Mouse (Mus musculus): ENCODE measurements around the gene Ube2e1. TPM values are rescaled to one million over a fixed set of nuclear protein-coding genes. Genes with fewer than 3 reads are reported as not detected.
"Not testable (repeated sequence)": the region's sequence is repeated elsewhere in the genome, so short reads cannot be mapped to it uniquely, and the experiment has no call there.

Gene Ube2e1
- polyA plus RNA-seq, 1 experiment from 2014 or later: 41.1 TPM

DNA sequence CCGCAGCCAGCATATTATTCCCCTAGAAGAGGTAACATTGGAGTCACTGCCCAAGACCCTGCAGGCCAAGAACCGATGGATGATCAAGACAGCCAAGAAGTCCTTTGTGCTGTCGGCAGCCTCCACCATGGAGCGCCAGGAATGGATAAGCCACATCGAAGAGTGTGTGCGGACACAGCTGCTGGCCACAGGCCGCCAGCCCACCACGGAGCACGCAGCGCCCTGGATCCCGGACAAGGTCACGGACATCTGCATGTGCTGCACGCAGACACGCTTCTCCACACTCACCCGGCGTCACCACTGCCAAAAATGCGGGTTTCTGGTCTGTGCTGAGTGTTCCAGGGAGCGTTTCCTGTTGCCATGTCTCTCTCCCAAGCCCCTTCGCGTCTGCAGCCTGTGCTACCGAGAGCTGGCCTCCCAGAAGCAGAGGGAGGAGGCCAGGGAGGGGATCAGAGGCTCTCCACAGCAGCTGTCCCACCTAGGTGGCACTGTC lies 89.0 kb downstream of the Ube2e1 start:
- ATAC-seq (replicated peaks; ENCODE audit: low FRiP score) (no peak), DNase-seq (ENCODE audit: low spot score) (no peak)
- no peak overlapping the region for H3K4me2 ChIP-seq
- no peak overlapping the region for H3K9ac ChIP-seq (ENCODE audit: low read depth, low read length)
- no peaks in the 10 kb centered on the region for H3K4me1 ChIP-seq (replicated peaks; ENCODE audit: control insufficient read depth, insufficient read depth, low read length)
- no peak overlapping the region for H3K4me3 ChIP-seq (ENCODE audit: low read depth, low read length)
- H3K9me3 ChIP-seq (ENCODE audit: control insufficient read depth, low read length): no peaks in the 10 kb centered on the region
- WGBS: 75% methylated on average over 21 of the region's 21 CpGs
- H3K27me3 ChIP-seq (replicated peaks; ENCODE audit: control insufficient read depth, insufficient read depth, low read length): no peaks in the 10 kb centered on the region
- H3K36me3 ChIP-seq (ENCODE audit: control insufficient read depth, insufficient read depth, low read length): no peaks in the 10 kb centered on the region
- no peak overlapping the region for H3K27ac ChIP-seq (ENCODE audit: low read depth, low read length)

DNA sequence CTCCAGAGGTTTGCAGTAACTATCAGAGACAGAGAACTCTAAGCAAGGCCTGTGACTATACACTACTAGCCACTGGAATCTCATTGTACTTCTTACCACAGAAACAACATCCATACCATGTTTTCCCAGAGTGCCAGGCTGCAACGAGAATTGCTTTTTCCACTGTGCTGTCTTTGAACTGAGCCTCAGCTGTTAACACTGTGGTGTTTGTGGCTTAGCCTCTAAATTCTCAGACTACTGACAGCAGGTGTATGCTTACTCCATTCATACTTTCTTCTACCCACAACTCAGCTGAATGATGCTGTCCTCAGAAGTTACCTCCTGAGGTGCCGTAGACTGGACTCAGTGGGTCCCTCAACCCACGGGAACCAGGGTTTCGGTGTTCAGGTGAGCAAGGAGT lies 89.9 kb downstream of the Ube2e1 start:
- Histone ChIP-seq H3K9ac (ENCODE audit: low read depth, low read length) (no peak overlapping the region), H3K4me2 (no peak overlapping the region), H3K36me3 (ENCODE audit: control insufficient read depth, insufficient read depth, low read length) (no peaks in the 10 kb centered on the region), H3K4me1 (replicated peaks; ENCODE audit: control insufficient read depth, insufficient read depth, low read length) (no peaks in the 10 kb centered on the region; the same call in 1 of the 2 replicates), H3K9me3 (ENCODE audit: control insufficient read depth, low read length) (no peaks in the 10 kb centered on the region), H3K4me3 (ENCODE audit: low read depth, low read length) (no peak overlapping the region), H3K27me3 (replicated peaks; ENCODE audit: control insufficient read depth, insufficient read depth, low read length) (no peaks in the 10 kb centered on the region), H3K27ac (ENCODE audit: low read depth, low read length) (no peak overlapping the region)
- WGBS: 90% methylated on average over 4 of the region's 4 CpGs
- no peak for DNase-seq (ENCODE audit: low spot score)
- no peak for ATAC-seq (replicated peaks; ENCODE audit: low FRiP score)

DNA sequence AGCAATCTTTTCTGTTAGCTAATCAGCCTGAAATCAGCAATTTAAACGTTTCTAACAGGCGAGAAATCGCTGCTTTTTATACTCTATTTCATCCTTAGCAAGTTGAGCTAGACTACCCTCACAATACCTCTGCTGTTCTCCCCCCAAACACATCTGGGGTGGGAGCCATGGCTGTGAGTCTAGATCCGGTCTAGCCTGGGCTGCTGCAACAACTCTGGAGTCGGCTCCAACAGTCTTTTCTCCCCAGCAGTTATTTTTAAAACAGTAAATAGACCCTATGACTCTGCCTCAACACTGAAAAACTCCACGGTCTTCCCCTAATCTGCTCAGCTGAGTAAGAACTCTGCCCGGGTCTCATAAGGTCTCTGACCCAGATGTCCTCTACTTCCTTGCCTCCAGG lies 91.5 kb downstream of the Ube2e1 start:
- DNase-seq (ENCODE audit: low spot score): no peak
- H3K4me3 ChIP-seq (ENCODE audit: low read depth, low read length): no peak overlapping the region
- H3K27ac ChIP-seq (ENCODE audit: low read depth, low read length): no peak overlapping the region
- ATAC-seq (replicated peaks; ENCODE audit: low FRiP score): no peak
- no peaks in the 10 kb centered on the region for H3K36me3 ChIP-seq (ENCODE audit: control insufficient read depth, insufficient read depth, low read length)
- no peaks in the 10 kb centered on the region for H3K27me3 ChIP-seq (replicated peaks; ENCODE audit: control insufficient read depth, insufficient read depth, low read length)
- no peak overlapping the region for H3K9ac ChIP-seq (ENCODE audit: low read depth, low read length)
- WGBS: 52% methylated on average over 7 of the region's 7 CpGs
- H3K9me3 ChIP-seq (ENCODE audit: control insufficient read depth, low read length): no peaks in the 10 kb centered on the region
- H3K4me1 ChIP-seq (replicated peaks; ENCODE audit: control insufficient read depth, insufficient read depth, low read length): no peaks in the 10 kb centered on the region; the same call in 1 of the 2 replicates
- no peak overlapping the region for H3K4me2 ChIP-seq

DNA sequence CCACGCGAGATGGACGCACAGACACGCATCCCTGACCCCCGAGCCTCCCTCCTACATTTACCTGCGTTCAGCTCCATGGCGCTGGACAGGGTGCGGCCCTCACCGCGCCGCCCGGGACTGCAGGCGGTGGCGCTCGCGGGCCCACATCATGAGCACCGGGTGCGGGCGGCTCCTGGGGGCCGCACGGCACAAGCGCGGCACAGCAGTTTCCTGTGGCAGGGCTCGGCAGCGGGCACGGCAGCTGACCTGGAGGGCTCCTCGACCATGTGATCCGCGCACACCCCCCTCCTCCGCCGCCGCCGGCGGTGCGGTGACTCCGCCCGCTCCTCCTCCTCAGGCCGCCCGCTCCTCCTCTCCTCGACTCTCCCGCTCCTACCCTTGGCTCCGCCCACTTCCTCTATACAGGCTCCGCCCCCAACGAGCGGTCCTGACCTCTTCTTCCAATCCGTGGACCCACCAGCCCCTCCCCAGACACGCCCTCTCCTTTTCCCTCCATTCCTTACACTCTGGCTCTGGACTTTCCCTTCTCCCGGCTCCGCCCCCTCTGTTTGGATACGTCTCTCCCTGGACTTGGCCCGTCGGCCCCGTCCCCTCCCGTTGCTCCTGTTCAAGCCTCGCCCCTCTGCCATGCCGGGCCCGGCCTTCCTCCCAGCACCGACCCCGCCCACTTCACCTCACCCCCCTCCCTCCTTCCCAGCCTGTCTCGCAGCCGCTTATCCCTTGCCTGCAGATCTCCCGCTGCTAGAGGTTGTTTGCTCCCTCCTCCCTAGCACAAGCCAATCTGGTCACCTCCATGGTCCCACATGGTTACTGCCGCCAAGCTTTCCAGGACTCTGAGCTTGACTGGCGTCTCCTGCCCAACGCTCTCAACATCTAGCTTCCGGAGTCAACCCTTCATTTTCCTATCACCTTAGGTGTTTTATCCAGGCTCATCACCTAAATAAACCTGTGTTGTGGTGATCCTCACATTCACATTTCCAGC lies 92.6 kb downstream of the Ube2e1 start, which contains the start of gene Nr1d2:
Gene Nr1d2, minus strand, starts transcription at position 378 of the 982 bp plus-strand sequence.
- Histone ChIP-seq H3K36me3 (ENCODE audit: control insufficient read depth, insufficient read depth, low read length) (no peaks in the 10 kb centered on the region), H3K4me1 (replicated peaks; ENCODE audit: control insufficient read depth, insufficient read depth, low read length) (no peaks in the 10 kb centered on the region; the same call in 1 of the 2 replicates), H3K9ac (ENCODE audit: low read depth, low read length) (peak within 1 kb of the TSS; percentile 70), H3K4me2 (peak within 1 kb of the TSS; percentile 95), H3K9me3 (ENCODE audit: control insufficient read depth, low read length) (no peaks in the 10 kb centered on the region), H3K27me3 (replicated peaks; ENCODE audit: control insufficient read depth, insufficient read depth, low read length) (no peaks in the 10 kb centered on the region), H3K4me3 (ENCODE audit: low read depth, low read length) (peak within 1 kb of the TSS; percentile 77), H3K27ac (ENCODE audit: low read depth, low read length) (peak within 1 kb of the TSS; percentile 73)
- DNase-seq (ENCODE audit: low spot score) (peak; percentile 97), ATAC-seq (replicated peaks; ENCODE audit: low FRiP score) (peak; percentile 86)
- WGBS: under 1% methylated on average over 58 of the region's 66 CpGs

DNA sequence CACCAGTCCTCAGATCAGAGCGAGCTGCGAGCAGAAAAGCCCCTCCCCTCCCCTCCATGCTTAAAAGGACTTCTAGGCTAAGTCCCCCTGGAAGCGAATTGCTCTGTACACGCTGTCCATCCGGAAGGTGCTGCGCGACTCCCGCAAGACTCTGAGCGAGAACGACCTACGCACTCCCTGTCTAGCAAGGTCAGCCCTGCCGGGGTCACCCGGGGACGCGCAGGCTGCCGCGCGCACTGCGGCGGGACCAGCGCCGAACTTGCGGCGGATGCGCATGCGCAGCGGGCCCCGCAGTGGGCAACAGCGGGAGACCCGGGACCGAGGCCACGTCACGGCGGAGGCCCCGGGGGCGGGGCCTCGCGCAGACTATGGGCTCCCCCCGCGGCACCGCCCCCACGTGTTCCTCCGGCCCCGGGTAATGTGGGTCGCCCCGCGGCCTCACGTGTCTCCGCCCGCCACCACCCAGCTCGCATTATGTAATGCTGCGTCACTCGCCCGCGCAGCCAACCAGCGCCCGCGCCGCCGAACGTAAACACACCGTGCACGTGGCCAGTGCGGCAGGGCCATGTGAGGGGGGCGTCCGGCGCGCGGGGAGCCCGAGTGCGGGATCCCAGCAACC lies 93.4 kb downstream of the Ube2e1 start:
- H3K4me2 ChIP-seq: peak overlapping the region; percentile 95
- ATAC-seq (replicated peaks; ENCODE audit: low FRiP score): peak; percentile 89
- no peaks in the 10 kb centered on the region for H3K27me3 ChIP-seq (replicated peaks; ENCODE audit: control insufficient read depth, insufficient read depth, low read length)
- WGBS: under 1% methylated on average over 70 of the region's 71 CpGs
- peak; percentile 97 for DNase-seq (ENCODE audit: low spot score)
- peak overlapping the region; percentile 77 for H3K4me3 ChIP-seq (ENCODE audit: low read depth, low read length)
- peak overlapping the region; percentile 73 for H3K27ac ChIP-seq (ENCODE audit: low read depth, low read length)
- no peaks in the 10 kb centered on the region for H3K9me3 ChIP-seq (ENCODE audit: control insufficient read depth, low read length)
- no peaks in the 10 kb centered on the region; the same call in 1 of the 2 replicates for H3K4me1 ChIP-seq (replicated peaks; ENCODE audit: control insufficient read depth, insufficient read depth, low read length)
- H3K36me3 ChIP-seq (ENCODE audit: control insufficient read depth, insufficient read depth, low read length): no peaks in the 10 kb centered on the region
- peak overlapping the region; percentile 70 for H3K9ac ChIP-seq (ENCODE audit: low read depth, low read length)

DNA sequence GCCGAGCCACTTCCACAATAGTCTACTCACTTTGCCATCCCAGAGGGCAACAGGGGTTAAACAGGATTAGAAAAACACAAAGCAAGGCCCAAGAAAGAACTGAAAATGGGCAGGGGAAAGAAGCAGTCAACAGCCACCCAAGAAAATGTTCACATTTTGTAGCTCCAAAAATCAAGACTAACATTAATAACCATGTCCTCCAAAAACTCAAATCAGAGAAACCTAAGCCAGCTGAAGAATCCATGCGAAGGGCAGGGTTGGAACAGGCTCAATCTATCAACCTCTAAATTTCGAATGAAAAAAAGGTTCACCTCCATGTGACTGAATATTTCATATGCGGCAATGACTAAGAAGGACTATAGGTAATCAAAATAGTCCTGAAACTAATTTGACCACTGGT lies 94.3 kb downstream of the Ube2e1 start:
- H3K27ac ChIP-seq (ENCODE audit: low read depth, low read length): no peak overlapping the region; the same call in 1 of the 2 replicates
- WGBS: 66% methylated on average over 4 of the region's 4 CpGs
- no peak for DNase-seq (ENCODE audit: low spot score)
- no peak for ATAC-seq (replicated peaks; ENCODE audit: low FRiP score)
- H3K4me2 ChIP-seq: peak overlapping the region; percentile 95
- no peak overlapping the region for H3K9ac ChIP-seq (ENCODE audit: low read depth, low read length)
- H3K27me3 ChIP-seq (replicated peaks; ENCODE audit: control insufficient read depth, insufficient read depth, low read length): no peaks in the 10 kb centered on the region
- no peaks in the 10 kb centered on the region; the same call in 1 of the 2 replicates for H3K4me1 ChIP-seq (replicated peaks; ENCODE audit: control insufficient read depth, insufficient read depth, low read length)
- no peaks in the 10 kb centered on the region for H3K36me3 ChIP-seq (ENCODE audit: control insufficient read depth, insufficient read depth, low read length)
- H3K4me3 ChIP-seq (ENCODE audit: low read depth, low read length): peak overlapping the region; percentile 77
- no peaks in the 10 kb centered on the region for H3K9me3 ChIP-seq (ENCODE audit: control insufficient read depth, low read length)

DNA sequence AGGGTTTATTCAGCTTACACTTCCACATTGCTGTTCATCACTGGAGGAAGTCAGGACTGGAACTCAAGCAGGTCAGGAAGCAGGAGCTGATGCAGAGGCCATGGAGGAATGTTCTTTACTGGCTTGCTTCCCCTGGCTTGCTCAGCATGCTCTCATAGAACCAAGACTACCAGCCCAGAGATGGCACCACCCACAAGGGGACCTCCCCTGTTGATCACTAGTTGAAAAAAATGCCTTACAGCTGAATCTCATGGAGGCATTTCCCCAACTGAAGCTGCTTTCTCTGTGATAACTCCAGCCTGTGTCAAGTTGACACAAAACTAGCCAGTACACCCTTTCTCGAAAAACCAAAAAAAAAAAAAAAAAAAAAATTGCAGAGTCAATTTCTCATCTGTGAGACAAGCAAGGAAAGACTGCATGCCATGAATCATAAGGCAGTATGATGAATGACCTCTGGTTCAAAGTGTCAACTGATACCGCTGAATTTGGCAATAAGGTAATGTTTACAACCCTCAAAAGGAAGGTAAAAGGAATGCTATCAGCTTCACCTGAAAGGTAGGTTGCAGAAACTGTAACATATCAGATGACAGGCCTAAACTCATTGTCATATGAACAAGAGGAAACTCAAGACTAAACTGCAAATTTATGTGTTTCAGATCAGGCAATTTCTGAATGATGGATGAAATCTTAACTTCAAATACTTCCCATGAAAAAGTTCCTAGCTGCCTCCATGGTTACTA lies 95.0 kb downstream of the Ube2e1 start:
- not testable (repeated sequence) for H3K36me3 ChIP-seq (ENCODE audit: control insufficient read depth, insufficient read depth, low read length); ATAC-seq (replicated peaks; ENCODE audit: low FRiP score); H3K27me3 ChIP-seq (replicated peaks; ENCODE audit: control insufficient read depth, insufficient read depth, low read length); DNase-seq (ENCODE audit: low spot score); H3K4me1 ChIP-seq (replicated peaks; ENCODE audit: control insufficient read depth, insufficient read depth, low read length); H3K9ac ChIP-seq (ENCODE audit: low read depth, low read length); H3K4me2 ChIP-seq; H3K27ac ChIP-seq (ENCODE audit: low read depth, low read length); H3K9me3 ChIP-seq (ENCODE audit: control insufficient read depth, low read length); H3K4me3 ChIP-seq (ENCODE audit: low read depth, low read length)
- 76% methylated on average over 2 of the region's 2 CpGs for WGBS

All from liver, embryonic 11.5 days (tissue).